Mouse (Mus musculus) natural killer cell, adult 2 months (primary cell): ENCODE measurements around the gene Kcnq1.

Experiments
- DNase-seq, 2 experiments: peaks; one replicate each; pipeline ENCODE4 v3.0.0; 2022; ENCODE audit warnings: low spot score in 2 of 2

Kcnq1 gene

GRCm38 (mm10) chr7:143310847-143311246 lies 204.7 kb downstream of the Kcnq1 start:
- DNase-seq: no peak

GRCm38 (mm10) chr7:143311471-143311870 lies 205.3 kb downstream of the Kcnq1 start:
- DNase-seq: no peak

GRCm38 (mm10) chr7:143313572-143314319 lies 207.6 kb downstream of the Kcnq1 start:
- no peak for DNase-seq

- no peak for DNase-seq
Observed at GRCm38 (mm10) chr7:143318512-143318911, 212.3 kb downstream of the Kcnq1 start.

DNA sequence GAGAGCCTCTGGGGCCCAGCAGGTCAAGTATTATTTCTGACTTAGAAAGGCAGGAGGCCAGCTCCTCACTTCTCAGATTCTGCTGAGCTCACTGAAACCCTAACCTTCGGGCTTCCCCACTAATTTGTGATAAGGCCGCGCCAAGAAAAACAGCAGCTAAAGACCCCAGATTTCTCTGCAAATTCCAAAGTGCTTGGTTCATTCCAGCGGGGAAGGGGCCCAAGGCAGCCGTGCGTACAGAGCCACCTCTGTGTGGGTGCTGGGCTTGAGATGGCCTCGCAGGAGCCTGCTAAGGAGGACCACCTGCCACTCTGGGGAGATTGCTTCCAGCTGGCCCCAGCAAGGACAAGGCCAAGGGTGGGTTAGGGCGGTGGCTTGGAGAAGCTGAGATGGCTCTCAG lies 214.2 kb downstream of the Kcnq1 start:
- no peak for DNase-seq

DNA sequence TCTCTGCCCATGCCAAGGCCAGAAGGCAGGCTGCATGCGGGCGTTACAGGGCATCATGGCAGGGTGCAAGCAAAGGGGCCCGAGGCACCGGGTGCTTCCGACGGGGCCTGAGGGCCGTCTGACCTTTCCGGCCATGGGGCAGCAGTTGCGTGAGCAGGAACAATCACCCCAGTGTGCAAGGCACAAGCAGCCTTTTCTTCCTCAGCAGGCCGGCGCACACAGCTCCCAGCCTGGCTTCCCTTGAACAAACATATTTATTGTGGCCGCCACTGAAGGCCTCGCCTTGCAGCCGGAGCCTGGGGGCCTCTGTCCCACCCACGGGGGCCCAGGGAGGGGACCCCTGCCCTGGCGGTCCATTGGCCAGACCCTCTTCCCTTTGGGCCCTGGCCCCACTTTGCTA lies 218.9 kb downstream of the Kcnq1 start:
- DNase-seq: no peak

DNA sequence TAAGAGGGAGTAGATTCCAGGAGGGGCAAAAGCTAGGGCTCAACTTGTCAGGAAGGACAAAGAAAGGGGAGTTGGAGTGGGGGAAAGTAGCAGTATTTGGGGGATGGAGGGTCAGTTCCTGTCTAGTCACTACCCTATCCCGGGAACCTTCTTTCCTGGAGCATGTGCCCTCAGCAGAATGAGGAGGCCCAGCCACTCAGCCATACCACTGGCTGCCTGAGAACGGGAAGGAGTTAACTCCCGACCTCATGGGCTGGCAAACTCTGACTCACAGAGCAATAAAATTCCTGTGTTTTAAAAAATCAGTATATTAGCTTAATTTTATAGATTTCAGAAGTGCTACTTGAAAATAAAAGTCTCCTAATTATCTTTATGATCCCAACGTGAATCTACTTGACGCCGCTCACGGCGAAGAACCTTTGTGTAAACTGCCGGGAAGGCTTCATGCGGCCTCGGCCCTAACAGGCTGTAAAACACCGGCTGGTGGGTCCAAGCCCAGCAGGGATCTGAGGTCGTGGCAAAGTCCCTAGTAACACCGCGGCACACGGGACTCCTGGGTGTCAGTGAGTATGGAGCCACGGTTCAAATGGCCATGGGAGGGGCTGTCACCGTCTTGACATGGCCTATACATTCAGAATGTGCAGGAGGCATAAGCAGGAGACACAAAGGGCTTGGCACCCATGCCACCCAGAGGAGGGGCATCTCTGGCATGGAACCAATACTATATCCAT lies 222.2 kb downstream of the Kcnq1 start:
- DNase-seq: no peak

GRCm38 (mm10) chr7:143329110-143329810 lies 223.1 kb downstream of the Kcnq1 start:
- DNase-seq: no peak

GRCm38 (mm10) chr7:143333040-143333439 lies 226.9 kb downstream of the Kcnq1 start:
- DNase-seq: no peak

- no peak for DNase-seq
Observed at GRCm38 (mm10) chr7:143333604-143334003, 227.4 kb downstream of the Kcnq1 start.

DNA sequence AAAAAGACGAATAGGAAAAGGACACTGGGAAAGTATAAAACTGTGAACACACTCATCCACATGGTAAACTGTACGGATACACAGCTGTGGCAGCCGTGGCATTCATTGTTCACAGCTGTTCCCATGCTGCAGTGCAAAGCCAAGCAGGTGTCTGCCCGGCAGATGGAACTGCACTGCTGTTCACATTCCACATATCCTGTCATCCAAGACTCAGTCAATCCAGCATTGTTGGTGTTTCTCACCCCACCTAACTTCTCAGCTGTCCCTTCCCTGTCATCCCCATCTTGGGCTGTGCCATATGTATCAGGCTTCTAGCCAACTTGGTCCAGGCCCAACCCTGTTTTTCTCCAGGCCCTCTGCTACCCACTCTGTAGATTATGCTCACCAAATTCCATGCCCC lies 232.5 kb downstream of the Kcnq1 start:
- no peak for DNase-seq

DNA sequence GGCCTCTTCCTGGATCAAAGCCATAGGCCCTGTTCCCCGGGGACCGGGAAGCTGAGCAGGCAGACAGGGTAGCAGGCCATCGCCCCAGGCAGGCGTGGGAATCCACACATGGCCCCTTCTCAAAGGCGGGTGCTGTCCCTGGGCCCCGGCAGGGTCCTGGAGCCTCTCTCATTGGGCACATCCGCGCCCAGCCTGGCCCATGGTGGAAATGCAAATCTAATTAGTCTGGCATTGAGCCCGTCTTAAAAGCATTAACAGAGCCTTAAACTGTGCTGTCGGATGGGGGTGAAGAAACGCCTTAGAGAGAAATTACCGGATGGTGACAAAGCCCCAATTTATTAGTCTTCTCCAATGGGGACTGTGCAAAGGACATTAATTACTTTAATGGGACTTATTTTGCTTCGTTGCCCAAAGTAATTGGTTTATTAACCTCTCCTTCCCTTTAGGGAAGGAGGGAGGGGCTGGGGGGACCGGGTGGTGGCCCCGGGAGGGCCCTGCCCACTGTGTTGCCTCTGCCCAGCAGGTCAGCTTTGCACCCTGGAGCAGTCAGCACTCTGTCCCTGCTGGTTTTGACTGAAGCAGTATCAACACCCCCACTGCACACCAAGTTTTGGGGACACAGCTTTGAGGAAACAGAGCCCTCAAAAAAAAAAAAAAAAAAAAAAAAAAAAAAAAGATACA lies 234.6 kb downstream of the Kcnq1 start:
- DNase-seq: no peak

- no peak for DNase-seq
Observed at GRCm38 (mm10) chr7:143341301-143341980, 235.3 kb downstream of the Kcnq1 start.

- no peak for DNase-seq
Observed at GRCm38 (mm10) chr7:143343781-143344306, 237.7 kb downstream of the Kcnq1 start.

- DNase-seq: no peak
Observed at GRCm38 (mm10) chr7:143349287-143349686, 243.1 kb downstream of the Kcnq1 start.

GRCm38 (mm10) chr7:143349848-143350247 lies 243.7 kb downstream of the Kcnq1 start:
- DNase-seq: no peak

- no peak for DNase-seq
Observed at GRCm38 (mm10) chr7:143355831-143356230, 249.7 kb downstream of the Kcnq1 start.

DNA sequence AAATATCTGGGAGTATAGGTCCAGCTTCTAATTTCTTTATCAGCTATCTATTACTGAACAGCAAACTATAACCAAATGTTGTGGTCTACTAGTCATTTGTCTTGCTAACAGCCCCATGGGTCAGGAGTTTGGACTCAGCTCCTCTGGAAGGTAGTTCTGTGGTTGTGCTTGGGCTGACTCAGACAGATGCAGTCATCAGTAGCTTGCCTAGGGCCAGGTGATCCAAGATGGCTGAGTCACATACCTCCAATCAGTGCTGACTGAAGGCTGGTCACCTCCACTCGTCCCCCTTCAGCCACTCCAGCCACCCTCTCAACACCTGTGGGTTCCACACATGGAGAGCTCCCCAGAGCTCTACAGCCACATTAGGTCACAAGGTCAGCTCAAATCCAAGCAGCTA lies 250.9 kb downstream of the Kcnq1 start:
- no peak for DNase-seq

DNA sequence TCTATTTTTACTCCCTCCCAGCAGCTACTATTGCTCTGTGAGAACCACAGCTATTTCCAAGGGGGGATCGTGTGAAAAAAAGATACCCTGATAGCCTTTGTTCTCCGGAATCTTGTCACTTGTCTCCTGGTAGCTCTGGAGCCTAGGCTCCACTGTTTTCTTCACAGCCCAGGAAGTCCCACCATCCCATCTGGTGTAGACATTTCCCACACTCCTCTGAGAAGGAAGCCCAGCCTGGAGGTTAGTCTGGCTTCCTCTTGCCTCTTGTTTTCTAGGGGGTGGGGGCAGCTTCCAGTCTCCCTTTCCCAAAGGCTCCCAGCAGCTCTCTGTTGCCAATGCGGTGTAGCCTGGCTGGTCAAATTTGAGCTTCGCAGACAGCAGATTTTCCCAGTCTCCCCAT lies 251.7 kb downstream of the Kcnq1 start:
- no peak for DNase-seq

- no peak for DNase-seq
Observed at GRCm38 (mm10) chr7:143359762-143360161, 253.6 kb downstream of the Kcnq1 start.

DNA sequence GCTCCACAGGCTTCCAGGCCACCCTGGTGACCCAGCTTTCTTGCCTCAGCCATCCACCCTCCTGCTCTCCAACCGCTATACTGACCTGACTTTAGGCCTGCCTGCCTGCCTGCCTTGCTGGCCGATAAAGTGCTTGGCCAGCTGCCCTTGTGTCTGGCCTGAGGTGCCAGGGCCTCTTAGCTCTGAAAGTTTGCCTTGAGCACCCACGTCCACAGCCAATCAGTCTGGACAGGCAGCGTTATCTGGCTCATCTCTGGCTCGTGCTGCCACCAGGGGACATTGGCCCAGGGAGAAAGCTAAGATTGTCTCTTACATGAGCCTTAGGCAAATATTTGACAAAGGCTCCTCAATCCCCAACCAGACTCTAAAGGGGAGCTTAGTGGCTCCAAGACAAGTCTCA lies 254.6 kb downstream of the Kcnq1 start:
- no peak for DNase-seq
